Mouse (Mus musculus): ENCODE data around the gene Rabl3. TPM values are rescaled to one million over a fixed set of nuclear protein-coding genes. Genes with fewer than 3 reads are reported as not detected.

Gene Rabl3
- polyA plus RNA-seq, 1 experiment: 8.4 TPM

- no peaks in the 10 kb centered on the region for H3K79me2 ChIP-seq (ENCODE audit: control insufficient read depth, insufficient read depth)
- TF ChIP-seq MYOD1 (IDR thresholded peaks at IDR 0.05; ENCODE audit: control insufficient read depth, insufficient read length, low read depth) (no peak), USF1 (IDR thresholded peaks at IDR 0.05; ENCODE audit: low read depth) (no peak), CEBPB (IDR thresholded peaks at IDR 0.05; ENCODE audit: low read depth) (no peak), MAX (IDR thresholded peaks at IDR 0.05) (no peak), CTCF (IDR thresholded peaks at IDR 0.05; ENCODE audit: control insufficient read depth, insufficient read depth, insufficient read length) (no peak), MYOG (IDR thresholded peaks at IDR 0.05; ENCODE audit: control insufficient read depth, extremely low read depth, insufficient read length) (no peak), FOSL1 (IDR thresholded peaks at IDR 0.05; ENCODE audit: insufficient read depth, low read length, poor library complexity, severe bottlenecking) (no peak)
- H3K4me3 ChIP-seq (ENCODE audit: insufficient read depth, poor library complexity, severe bottlenecking): no peak overlapping the region
- H3K36me3 ChIP-seq (ENCODE audit: control insufficient read depth, insufficient read depth): peaks cover 13% of the 10 kb centered on the region
- H3K79me3 ChIP-seq (ENCODE audit: low read depth): no peaks in the 10 kb centered on the region
- no peaks in the 10 kb centered on the region for H3K27me3 ChIP-seq (ENCODE audit: control insufficient read depth, insufficient read depth, insufficient read length)
- no peak overlapping the region for H3ac ChIP-seq (ENCODE audit: control insufficient read depth, insufficient read length, low read depth)
Measured at GRCm38 (mm10) chr16:37566107-37566506, 26.4 kb downstream of the Rabl3 start.

- Histone ChIP-seq H3K36me3 (ENCODE audit: control insufficient read depth, insufficient read depth) (peaks cover 20% of the 10 kb centered on the region), H3K4me3 (ENCODE audit: insufficient read depth, poor library complexity, severe bottlenecking) (no peak overlapping the region)
- TF ChIP-seq MYOD1 (IDR thresholded peaks at IDR 0.05; ENCODE audit: control insufficient read depth, insufficient read length, low read depth) (no peak), USF1 (IDR thresholded peaks at IDR 0.05; ENCODE audit: low read depth) (no peak), MAX (IDR thresholded peaks at IDR 0.05) (no peak), CEBPB (IDR thresholded peaks at IDR 0.05; ENCODE audit: low read depth) (no peak), MYOG (IDR thresholded peaks at IDR 0.05; ENCODE audit: control insufficient read depth, extremely low read depth, insufficient read length) (no peak)
Measured at GRCm38 (mm10) chr16:37567113-37568050, 27.7 kb downstream of the Rabl3 start.

GRCm38 (mm10) chr16:37571554-37571953 is 31.9 kb downstream of the Rabl3 start:
- no peaks in the 10 kb centered on the region for H3K79me2 ChIP-seq (ENCODE audit: control insufficient read depth, insufficient read depth)
- no peaks in the 10 kb centered on the region for H3K79me3 ChIP-seq (ENCODE audit: low read depth)
- TF ChIP-seq USF1 (IDR thresholded peaks at IDR 0.05; ENCODE audit: low read depth) (no peak), CTCF (IDR thresholded peaks at IDR 0.05; ENCODE audit: control insufficient read depth, insufficient read depth, insufficient read length) (no peak), MYOD1 (IDR thresholded peaks at IDR 0.05; ENCODE audit: control insufficient read depth, insufficient read length, low read depth) (no peak), CEBPB (IDR thresholded peaks at IDR 0.05; ENCODE audit: low read depth) (no peak), FOSL1 (IDR thresholded peaks at IDR 0.05; ENCODE audit: insufficient read depth, low read length, poor library complexity, severe bottlenecking) (no peak), MAX (IDR thresholded peaks at IDR 0.05) (no peak), MYOG (IDR thresholded peaks at IDR 0.05; ENCODE audit: control insufficient read depth, extremely low read depth, insufficient read length) (no peak)
- H3K4me3 ChIP-seq (ENCODE audit: insufficient read depth, poor library complexity, severe bottlenecking): no peak overlapping the region
- H3K36me3 ChIP-seq (ENCODE audit: control insufficient read depth, insufficient read depth): peaks cover 6% of the 10 kb centered on the region
- no peaks in the 10 kb centered on the region for H3K27me3 ChIP-seq (ENCODE audit: control insufficient read depth, insufficient read depth, insufficient read length)
- H3ac ChIP-seq (ENCODE audit: control insufficient read depth, insufficient read length, low read depth): no peak overlapping the region

More at GRCm38 (mm10) chr16:37567113-37568050, 27.7 kb downstream of the Rabl3 start:
- Histone ChIP-seq H3K27me3 (ENCODE audit: control insufficient read depth, insufficient read depth, insufficient read length) (no peaks in the 10 kb centered on the region), H3K79me2 (ENCODE audit: control insufficient read depth, insufficient read depth) (no peaks in the 10 kb centered on the region), H3ac (ENCODE audit: control insufficient read depth, insufficient read length, low read depth) (no peak overlapping the region), H3K79me3 (ENCODE audit: low read depth) (no peaks in the 10 kb centered on the region)

- peaks cover 6% of the 10 kb centered on the region for H3K36me3 ChIP-seq (ENCODE audit: control insufficient read depth, insufficient read depth)
- H3K79me2 ChIP-seq (ENCODE audit: control insufficient read depth, insufficient read depth): no peaks in the 10 kb centered on the region
- no peak overlapping the region for H3ac ChIP-seq (ENCODE audit: control insufficient read depth, insufficient read length, low read depth)
- TF ChIP-seq MAX (IDR thresholded peaks at IDR 0.05): no peak
- no peak for TF ChIP-seq FOSL1 (IDR thresholded peaks at IDR 0.05; ENCODE audit: insufficient read depth, low read length, poor library complexity, severe bottlenecking)
- no peak for TF ChIP-seq MYOG (IDR thresholded peaks at IDR 0.05; ENCODE audit: control insufficient read depth, extremely low read depth, insufficient read length)
- TF ChIP-seq CTCF (IDR thresholded peaks at IDR 0.05; ENCODE audit: control insufficient read depth, insufficient read depth, insufficient read length): no peak
- TF ChIP-seq CEBPB (IDR thresholded peaks at IDR 0.05; ENCODE audit: low read depth): no peak
- no peak for TF ChIP-seq MYOD1 (IDR thresholded peaks at IDR 0.05; ENCODE audit: control insufficient read depth, insufficient read length, low read depth)
- no peak for TF ChIP-seq USF1 (IDR thresholded peaks at IDR 0.05; ENCODE audit: low read depth)
- H3K4me3 ChIP-seq (ENCODE audit: insufficient read depth, poor library complexity, severe bottlenecking): no peak overlapping the region
- no peaks in the 10 kb centered on the region for H3K79me3 ChIP-seq (ENCODE audit: low read depth)
- no peaks in the 10 kb centered on the region for H3K27me3 ChIP-seq (ENCODE audit: control insufficient read depth, insufficient read depth, insufficient read length)
Measured at GRCm38 (mm10) chr16:37572117-37572754, 32.6 kb downstream of the Rabl3 start.

GRCm38 (mm10) chr16:37573061-37573460 is 33.4 kb downstream of the Rabl3 start:
- H3K79me3 ChIP-seq (ENCODE audit: low read depth): no peaks in the 10 kb centered on the region
- no peak overlapping the region for H3ac ChIP-seq (ENCODE audit: control insufficient read depth, insufficient read length, low read depth)
- no peaks in the 10 kb centered on the region for H3K79me2 ChIP-seq (ENCODE audit: control insufficient read depth, insufficient read depth)
- peaks cover 6% of the 10 kb centered on the region for H3K36me3 ChIP-seq (ENCODE audit: control insufficient read depth, insufficient read depth)
- TF ChIP-seq FOSL1 (IDR thresholded peaks at IDR 0.05; ENCODE audit: insufficient read depth, low read length, poor library complexity, severe bottlenecking) (no peak), USF1 (IDR thresholded peaks at IDR 0.05; ENCODE audit: low read depth) (no peak), MAX (IDR thresholded peaks at IDR 0.05) (no peak), MYOG (IDR thresholded peaks at IDR 0.05; ENCODE audit: control insufficient read depth, extremely low read depth, insufficient read length) (no peak), MYOD1 (IDR thresholded peaks at IDR 0.05; ENCODE audit: control insufficient read depth, insufficient read length, low read depth) (no peak), CEBPB (IDR thresholded peaks at IDR 0.05; ENCODE audit: low read depth) (no peak), CTCF (IDR thresholded peaks at IDR 0.05; ENCODE audit: control insufficient read depth, insufficient read depth, insufficient read length) (no peak)
- no peak overlapping the region for H3K4me3 ChIP-seq (ENCODE audit: insufficient read depth, poor library complexity, severe bottlenecking)
- no peaks in the 10 kb centered on the region for H3K27me3 ChIP-seq (ENCODE audit: control insufficient read depth, insufficient read depth, insufficient read length)
